Mouse (Mus musculus) lung, postnatal 0 days (tissue): ENCODE measurements at regions not wholly inside any gene's neighbourhood (a gene's known extent, or its start where the extent isn't known, plus 50 kb on each side); places are given as distances from the start of the nearest gene placed in this dataset.

Experiments
- ATAC-seq: fragments of 200-750 bp; cut with Nextera tagmentation; 2 replicates; pipeline ENCODE4 v1.8.0; 2017; ENCODE audit warnings: moderate library complexity
- DNase-seq: peaks from one replicate; pipeline ENCODE4 v3.0.0-alpha.2; 2016; ENCODE audit warnings: low spot score
- H3K27ac ChIP-seq: fragments of 300-500 bp; sonication (generic); 2 replicates; pipeline ENCODE4 v1.5.1; 2014; ENCODE audit warnings: antibody characterized with exemption, mild to moderate bottlenecking, low read length, mixed read lengths
- H3K27me3 ChIP-seq: fragments of 300-500 bp; sonication (generic); replicated peaks from 2 replicates; pipeline ENCODE4 v1.6.1; 2014; ENCODE audit warnings: low read length, mixed read lengths; ENCODE audit not compliant: insufficient read depth
- H3K36me3 ChIP-seq: fragments of 300-500 bp; sonication (generic); 2 replicates; pipeline ENCODE4 v1.6.1; 2014; ENCODE audit warnings: low read length, mixed read lengths; ENCODE audit not compliant: insufficient read depth
- H3K4me1 ChIP-seq: fragments of 300-500 bp; sonication (generic); 2 replicates; pipeline ENCODE4 v1.6.1; 2014; ENCODE audit warnings: antibody characterized with exemption, low read depth, low read length, mixed read lengths; ENCODE audit not compliant: insufficient read depth
- H3K4me2 ChIP-seq: fragments of 300-500 bp; sonication (generic); replicated peaks from 2 replicates; pipeline ENCODE4 v1.6.1; 2014; ENCODE audit warnings: low read depth, mild to moderate bottlenecking, low read length, moderate library complexity, mixed read lengths
- H3K4me3 ChIP-seq: fragments of 300-500 bp; sonication (generic); 2 replicates; pipeline ENCODE4 v1.5.1; 2014; ENCODE audit warnings: low read depth, low read length
- H3K9ac ChIP-seq: fragments of 300-500 bp; sonication (generic); replicated peaks from 2 replicates; pipeline ENCODE4 v1.6.1; 2014; ENCODE audit warnings: low read depth, mild to moderate bottlenecking
- H3K9me3 ChIP-seq: fragments of 300-500 bp; sonication (generic); 2 replicates; pipeline ENCODE4 v1.6.1; 2016; ENCODE audit warnings: low read length, mixed read lengths
- CTCF ChIP-seq: IDR thresholded peaks from 2 replicates; pipeline ENCODE4 v1.5.1; 2016; ENCODE audit warnings: antibody characterized with exemption, mild to moderate bottlenecking
- EP300 ChIP-seq: IDR thresholded peaks from 2 replicates; pipeline ENCODE4 v1.6.1; 2016; ENCODE audit warnings: antibody characterized with exemption, mild to moderate bottlenecking, control low read depth
- WGBS: fragments of 180-500 bp; shearing (Covaris S2); extraction: QIAGEN DNeasy Blood & Tissue Kit; methylation state at CpG from one replicate; pipeline ENCODE4 v1.1.7; 2014; 5-methylcytosine and 5-hydroxymethylcytosine counted together

GRCm38 (mm10) chr13:44321009-44321596, 408.2 kb upstream of the Jarid2 start:
- H3K4me1 ChIP-seq: no peaks in the 10 kb centered on the region
- WGBS: 59% methylated on average over 16 of the region's 16 CpGs
- H3K9ac ChIP-seq: no peak overlapping the region
- no peak for DNase-seq
- no peaks in the 10 kb centered on the region for H3K9me3 ChIP-seq
- no peak overlapping the region for H3K27ac ChIP-seq
- no peak overlapping the region for H3K4me3 ChIP-seq
- no peak for TF ChIP-seq EP300
- no peak for TF ChIP-seq CTCF
- H3K4me2 ChIP-seq: no peak overlapping the region
- peak; percentile 40; the same call in 1 of the 2 replicates for ATAC-seq
- no peaks in the 10 kb centered on the region for H3K36me3 ChIP-seq
- H3K27me3 ChIP-seq: no peaks in the 10 kb centered on the region

GRCm38 (mm10) chr13:44328416-44328815, 400.9 kb upstream of the Jarid2 start:
- 79% methylated on average over 8 of the region's 8 CpGs for WGBS
- H3K4me1 ChIP-seq: no peaks in the 10 kb centered on the region
- H3K4me3 ChIP-seq: no peak overlapping the region
- ATAC-seq (no peak), DNase-seq (no peak)
- H3K9me3 ChIP-seq: no peaks in the 10 kb centered on the region
- H3K9ac ChIP-seq: no peak overlapping the region
- no peak overlapping the region for H3K27ac ChIP-seq
- TF ChIP-seq CTCF (no peak), EP300 (no peak)
- H3K36me3 ChIP-seq: no peaks in the 10 kb centered on the region
- H3K4me2 ChIP-seq: no peak overlapping the region
- no peaks in the 10 kb centered on the region for H3K27me3 ChIP-seq

- Histone ChIP-seq H3K9ac (no peak overlapping the region), H3K27me3 (no peaks in the 10 kb centered on the region), H3K9me3 (no peaks in the 10 kb centered on the region), H3K4me2 (no peak overlapping the region), H3K4me3 (no peak overlapping the region), H3K4me1 (no peaks in the 10 kb centered on the region), H3K27ac (no peak overlapping the region), H3K36me3 (no peaks in the 10 kb centered on the region)
- 62% methylated on average over 4 of the region's 4 CpGs for WGBS
- ATAC-seq (peak; percentile 76), DNase-seq (peak; percentile 58)
- TF ChIP-seq CTCF (no peak), EP300 (no peak; the same call in 1 of the 2 replicates)
Measured at GRCm38 (mm10) chr13:44329161-44329560, 400.1 kb upstream of the Jarid2 start.

GRCm38 (mm10) chr13:44329701-44330100, 399.6 kb upstream of the Jarid2 start:
- DNase-seq: peak; percentile 56
- Histone ChIP-seq H3K27me3 (no peaks in the 10 kb centered on the region), H3K9ac (no peak overlapping the region), H3K27ac (no peak overlapping the region), H3K36me3 (no peaks in the 10 kb centered on the region), H3K9me3 (no peaks in the 10 kb centered on the region), H3K4me1 (no peaks in the 10 kb centered on the region), H3K4me2 (no peak overlapping the region), H3K4me3 (no peak overlapping the region)
- WGBS: 45% methylated on average over 10 of the region's 10 CpGs
- no peak for TF ChIP-seq CTCF
- TF ChIP-seq EP300: peak; percentile 45; the same call in 1 of the 2 replicates
- peak; percentile 63 for ATAC-seq

- H3K9ac ChIP-seq: no peak overlapping the region
- DNase-seq (peak; percentile 30), ATAC-seq (no peak)
- H3K4me3 ChIP-seq: no peak overlapping the region
- no peaks in the 10 kb centered on the region for H3K36me3 ChIP-seq
- no peaks in the 10 kb centered on the region for H3K9me3 ChIP-seq
- H3K4me1 ChIP-seq: no peaks in the 10 kb centered on the region
- H3K4me2 ChIP-seq: 0 out of 2 replicates have a peak overlapping the region, but pooled peaks have one; percentile 0
- no peaks in the 10 kb centered on the region for H3K27me3 ChIP-seq
- WGBS: 50% methylated on average over 11 of the region's 11 CpGs
- H3K27ac ChIP-seq: no peak overlapping the region
- no peak for TF ChIP-seq CTCF
- TF ChIP-seq EP300: no peak
Measured at GRCm38 (mm10) chr13:44332716-44333240, 396.5 kb upstream of the Jarid2 start.

GRCm38 (mm10) chr13:44339061-44339741, 390.1 kb upstream of the Jarid2 start:
- no peaks in the 10 kb centered on the region for H3K4me1 ChIP-seq
- ATAC-seq (peak; percentile 65), DNase-seq (peak; percentile 66)
- H3K4me3 ChIP-seq: no peak overlapping the region
- H3K27ac ChIP-seq: no peak overlapping the region
- H3K27me3 ChIP-seq: no peaks in the 10 kb centered on the region
- no peaks in the 10 kb centered on the region for H3K36me3 ChIP-seq
- no peak overlapping the region for H3K9ac ChIP-seq
- no peaks in the 10 kb centered on the region for H3K9me3 ChIP-seq
- TF ChIP-seq EP300 (peak; percentile 53; the same call in 1 of the 2 replicates), CTCF (no peak)
- no peak overlapping the region for H3K4me2 ChIP-seq
- 17% methylated on average over 6 of the region's 6 CpGs for whole genome bisulfite sequencing
